Mouse (Mus musculus) splenic B cell, adult 2 months (primary cell): Measurements from ENCODE around the gene Tsfm.

Source experiments
- DNase-seq: peaks from one replicate; pipeline ENCODE4 v3.0.0-alpha.2; 2011; ENCODE audit warnings: low read depth, low spot score
- H3K27me3 ChIP-seq: 2 replicates; pipeline ENCODE4 v1.6.1; 2012; ENCODE audit warnings: mild to moderate bottlenecking, low read length, moderate library complexity, mixed read lengths; ENCODE audit not compliant: control insufficient read depth, poor library complexity, insufficient read depth, severe bottlenecking
- H3K36me3 ChIP-seq: 2 replicates; pipeline ENCODE4 v1.6.1; 2012; ENCODE audit warnings: mild to moderate bottlenecking, low read length, moderate library complexity, mixed read lengths; ENCODE audit not compliant: control insufficient read depth, poor library complexity, insufficient read depth, severe bottlenecking

Gene Tsfm

GRCm38 (mm10) chr10:126979121-126979635, 51.5 kb downstream of the Tsfm start:
- peak; percentile 47 for DNase-seq
- H3K27me3 ChIP-seq = no peaks in the 10 kb centered on the region
- H3K36me3 ChIP-seq = no peaks in the 10 kb centered on the region

DNA sequence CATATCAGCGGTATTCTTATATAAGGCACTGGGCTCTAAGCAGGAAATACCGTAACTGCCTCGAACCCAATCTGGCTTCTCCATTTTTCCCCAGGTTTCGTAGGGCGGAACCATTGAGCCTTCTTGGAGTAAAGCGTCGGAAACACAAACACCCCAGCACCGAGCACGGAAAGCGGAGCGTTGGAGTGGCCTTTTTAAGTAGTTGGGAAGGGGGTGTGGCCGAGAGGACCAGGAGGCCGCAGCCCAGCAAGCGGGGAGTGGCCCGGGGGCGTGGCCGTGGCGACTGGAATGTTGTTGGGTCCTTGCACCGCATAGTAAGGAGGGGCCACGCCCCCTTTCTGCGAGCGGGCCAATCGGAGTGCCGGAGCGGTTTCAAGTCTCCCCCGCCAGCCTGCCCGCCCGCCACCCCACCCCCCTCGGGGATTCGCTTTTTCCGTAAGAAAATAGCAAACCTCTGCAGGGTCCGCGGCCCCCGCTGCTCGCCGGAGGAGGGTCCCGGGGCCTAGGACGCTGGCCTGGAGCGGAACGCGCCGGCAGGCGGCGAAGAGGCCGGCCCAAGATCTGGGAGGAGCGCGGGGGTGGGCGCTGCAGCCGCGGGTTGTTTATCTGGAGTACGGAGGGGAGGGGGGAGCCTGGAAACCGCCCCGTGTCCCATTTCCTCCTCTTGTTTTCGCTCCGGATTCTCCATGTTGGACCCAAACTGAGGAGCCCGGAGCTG, 52.2 kb downstream of the Tsfm start, which contains the start of gene Ctdsp2:
Gene Ctdsp2, plus strand, starts transcription at position 441 of the 718 bp plus-strand sequence.
- no peaks in the 10 kb centered on the region for H3K27me3 ChIP-seq
- peak; percentile 93 for DNase-seq
- H3K36me3 ChIP-seq = no peaks in the 10 kb centered on the region

- Histone ChIP-seq H3K36me3 (no peaks in the 10 kb centered on the region), H3K27me3 (no peaks in the 10 kb centered on the region)
- DNase-seq = no peak
Observed at GRCm38 (mm10) chr10:126977076-126977475, 53.6 kb downstream of the Tsfm start.

DNA sequence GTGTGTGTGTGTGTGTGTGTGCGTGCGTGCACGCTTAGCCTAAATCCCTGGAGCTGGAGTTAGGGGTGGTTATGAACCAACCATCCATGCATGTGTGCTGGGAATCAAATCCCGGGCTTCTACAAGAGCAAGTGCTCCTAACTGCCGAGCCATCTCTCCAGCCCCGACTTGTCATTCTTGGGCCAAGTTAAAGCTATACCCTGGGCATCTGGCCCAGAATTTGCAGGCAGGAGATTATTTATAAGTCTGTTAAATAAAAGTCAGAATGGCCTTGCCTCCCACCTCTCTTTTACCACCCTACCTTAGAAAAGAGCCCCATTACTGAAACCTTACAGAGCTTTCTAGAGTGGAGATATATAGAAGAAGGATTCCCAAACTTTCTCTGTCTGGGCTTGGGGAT, 54.9 kb downstream of the Tsfm start:
- H3K27me3 ChIP-seq = no peaks in the 10 kb centered on the region
- no peaks in the 10 kb centered on the region for H3K36me3 ChIP-seq
- DNase-seq = no peak

DNA sequence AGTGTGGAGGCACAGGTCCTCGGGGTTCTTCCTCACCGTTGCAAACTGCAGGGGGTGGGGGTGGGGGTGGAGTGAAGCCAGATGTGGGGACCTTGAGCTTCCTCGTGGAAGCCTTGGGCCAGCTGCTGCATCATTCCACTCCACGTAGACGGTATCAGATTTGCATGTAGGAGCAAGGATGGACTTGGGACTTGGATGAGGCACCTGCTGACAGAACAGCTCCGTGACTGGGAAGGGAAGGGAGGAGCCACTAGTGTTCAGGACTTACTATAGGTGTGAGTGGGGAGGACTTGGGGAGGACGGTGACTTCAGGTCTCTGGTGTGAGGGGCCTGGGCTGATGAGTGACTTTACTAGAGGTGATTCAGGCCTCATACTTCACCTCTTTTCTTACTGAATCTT, 57.7 kb downstream of the Tsfm start:
- no peaks in the 10 kb centered on the region for H3K27me3 ChIP-seq
- no peak for DNase-seq
- H3K36me3 ChIP-seq = no peaks in the 10 kb centered on the region

- no peaks in the 10 kb centered on the region for H3K36me3 ChIP-seq
- no peaks in the 10 kb centered on the region for H3K27me3 ChIP-seq
- no peak for DNase-seq
Observed at GRCm38 (mm10) chr10:126972051-126972725, 58.5 kb downstream of the Tsfm start.

DNA sequence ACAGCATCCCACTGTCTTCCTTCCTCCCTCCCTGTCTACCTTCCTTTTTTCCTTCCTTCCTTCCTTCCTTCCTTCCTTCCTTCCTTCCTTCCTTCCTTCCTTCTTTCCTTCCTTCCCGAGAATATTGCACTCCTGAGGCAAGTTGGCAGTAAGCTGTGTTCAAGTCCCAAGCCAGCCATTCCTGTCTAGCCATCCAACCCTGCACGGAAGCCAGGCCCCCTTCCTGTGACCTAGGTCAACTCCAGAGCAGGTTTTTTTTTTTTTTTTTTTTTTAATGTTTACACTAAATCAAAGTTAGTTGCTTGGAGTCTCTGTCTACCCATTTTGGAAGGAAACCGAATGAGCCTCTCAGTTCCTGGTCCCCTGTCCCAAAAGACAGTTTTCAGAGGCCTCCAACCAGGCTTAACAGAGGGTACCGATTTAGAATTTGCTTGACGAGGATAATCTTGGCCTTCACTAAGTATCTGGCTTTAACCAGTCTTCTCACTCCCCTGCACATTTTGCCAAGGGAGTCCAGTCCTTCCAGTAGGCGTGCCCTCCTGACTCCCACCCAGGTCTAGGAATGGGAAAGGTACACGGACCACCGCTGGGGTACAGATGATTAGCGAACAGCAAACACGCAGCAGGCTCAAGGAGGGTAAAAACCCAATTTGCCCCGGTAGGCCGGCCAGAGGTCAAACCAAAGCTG, 59.1 kb downstream of the Tsfm start:
- DNase-seq = no peak
- H3K27me3 ChIP-seq = no peaks in the 10 kb centered on the region
- no peaks in the 10 kb centered on the region for H3K36me3 ChIP-seq

GRCm38 (mm10) chr10:126963821-126964220, 66.8 kb downstream of the Tsfm start:
- H3K36me3 ChIP-seq = no peaks in the 10 kb centered on the region
- no peaks in the 10 kb centered on the region for H3K27me3 ChIP-seq
- DNase-seq = no peak

DNA sequence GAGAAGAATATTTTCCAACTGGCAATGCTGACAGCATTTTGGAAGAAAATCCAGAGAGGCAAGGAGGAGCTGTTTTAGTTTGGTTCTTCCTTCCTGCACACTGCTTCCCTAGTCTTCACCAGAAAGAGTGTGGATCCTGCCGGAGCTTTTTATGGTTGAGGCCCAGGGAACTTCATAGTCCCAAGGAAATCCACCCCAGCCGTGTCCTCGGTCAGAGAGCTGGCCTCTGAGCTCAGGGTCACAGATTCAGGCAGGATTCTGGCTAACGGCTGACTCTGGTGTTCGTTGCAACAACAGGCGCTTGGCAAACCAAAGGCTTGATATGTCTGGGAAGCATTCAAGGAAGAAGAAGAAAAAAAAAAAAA, 67.7 kb downstream of the Tsfm start:
- Histone ChIP-seq H3K27me3 (no peaks in the 10 kb centered on the region), H3K36me3 (no peaks in the 10 kb centered on the region)
- DNase-seq = no peak

DNA sequence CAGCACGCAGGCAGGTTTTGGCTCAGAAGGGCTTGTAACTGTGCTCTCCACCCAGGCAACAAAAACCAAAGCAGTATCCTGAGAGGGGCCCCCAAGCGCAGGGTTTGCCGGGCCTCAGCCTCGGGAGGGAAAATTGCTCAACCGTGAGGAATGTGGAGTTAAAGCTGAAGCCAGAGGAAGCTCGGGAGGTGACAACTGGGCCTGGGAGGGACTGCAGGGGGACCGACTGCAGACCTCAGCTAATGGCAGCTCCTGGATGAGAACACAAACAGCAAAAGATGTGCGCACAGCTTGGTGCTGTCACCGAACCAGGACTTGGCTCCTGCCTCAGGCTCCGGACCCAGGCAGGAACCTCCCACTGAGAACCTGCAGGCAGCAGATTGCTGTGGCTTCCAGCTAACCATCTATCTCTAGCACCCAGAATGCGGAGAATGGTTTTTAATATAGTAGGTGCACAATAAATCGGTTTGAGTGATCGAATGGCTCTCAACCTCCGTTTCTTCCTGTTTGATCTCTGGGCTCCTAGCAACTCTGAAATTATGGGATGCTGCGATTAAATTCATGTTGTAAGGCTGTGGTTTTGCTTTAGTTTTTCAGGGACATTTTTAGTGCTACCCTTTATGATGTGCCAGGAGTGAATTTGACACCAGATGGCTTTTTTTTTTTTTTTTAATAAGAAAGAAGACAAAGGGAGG, 68.2 kb downstream of the Tsfm start:
- Histone ChIP-seq H3K27me3 (no peaks in the 10 kb centered on the region), H3K36me3 (no peaks in the 10 kb centered on the region)
- no peak for DNase-seq

GRCm38 (mm10) chr10:126961757-126962156, 68.9 kb downstream of the Tsfm start:
- Histone ChIP-seq H3K27me3 (no peaks in the 10 kb centered on the region), H3K36me3 (no peaks in the 10 kb centered on the region)
- no peak for DNase-seq
